Mouse (Mus musculus): ENCODE results near the gene Olfr684. TPM values are rescaled to one million over a fixed set of nuclear protein-coding genes. Genes with fewer than 3 reads are reported as not detected.
A peak's percentile ranks its signal among the peaks of the same experiment; 100 is the strongest.

The Olfr684 gene
- polyA plus RNA-seq (2015; fragmentation: Nextera tagmentation; extraction: Ambion mirVana), result not detected in 2 replicates

DNA sequence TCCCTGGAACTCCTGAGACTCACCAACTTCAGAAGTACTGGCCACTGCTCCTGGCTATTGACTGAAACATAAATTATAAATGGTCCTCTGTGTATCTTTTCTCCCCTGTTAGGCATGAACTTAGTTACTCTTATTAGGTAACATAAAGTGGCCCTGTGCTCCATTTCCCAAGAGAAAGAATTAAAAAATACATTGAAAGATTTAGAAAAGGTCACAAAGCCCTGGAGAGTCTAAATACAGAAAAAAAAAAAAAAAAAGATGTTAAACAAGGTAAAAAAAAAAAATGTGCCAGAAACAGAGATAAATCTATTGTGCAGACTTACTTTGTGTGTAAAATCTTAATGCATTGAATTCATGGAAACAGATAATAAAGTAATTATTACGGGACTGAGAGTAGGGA is at the start of gene Olfr684:
TSS of gene Olfr684 (minus strand) at position 101 of the 400 bp plus-strand sequence.
- Histone ChIP-seq H3K36me3 (ENCODE audit: control insufficient read depth, insufficient read depth, low read length) (no peaks in the 10 kb centered on the region), H3K27ac (replicated peaks) (no peak within 1 kb of the TSS), H3K9ac (ENCODE audit: low read length) (no peak within 1 kb of the TSS), H3K27me3 (ENCODE audit: control insufficient read depth, insufficient read depth, low read length) (no peaks in the 10 kb centered on the region), H3K4me2 (replicated peaks; ENCODE audit: low read depth) (no peak within 1 kb of the TSS), H3K4me3 (ENCODE audit: low read depth, low read length) (no peak within 1 kb of the TSS), H3K9me3 (ENCODE audit: control insufficient read depth, low read length) (no peaks in the 10 kb centered on the region), H3K4me1 (replicated peaks; ENCODE audit: control insufficient read depth, insufficient read depth) (no peaks in the 10 kb centered on the region)
- DNase-seq (ENCODE audit: low spot score), result no peak
- 50% methylated on average over 1 of the region's 1 CpGs for WGBS
- TF ChIP-seq CTCF (IDR thresholded peaks at IDR 0.05; ENCODE audit: low read depth) (no peak), EP300 (optimal IDR thresholded peaks at IDR 0.05) (no peak)
- ATAC-seq (ENCODE audit: low FRiP score, low TSS enrichment), result no peak

DNA sequence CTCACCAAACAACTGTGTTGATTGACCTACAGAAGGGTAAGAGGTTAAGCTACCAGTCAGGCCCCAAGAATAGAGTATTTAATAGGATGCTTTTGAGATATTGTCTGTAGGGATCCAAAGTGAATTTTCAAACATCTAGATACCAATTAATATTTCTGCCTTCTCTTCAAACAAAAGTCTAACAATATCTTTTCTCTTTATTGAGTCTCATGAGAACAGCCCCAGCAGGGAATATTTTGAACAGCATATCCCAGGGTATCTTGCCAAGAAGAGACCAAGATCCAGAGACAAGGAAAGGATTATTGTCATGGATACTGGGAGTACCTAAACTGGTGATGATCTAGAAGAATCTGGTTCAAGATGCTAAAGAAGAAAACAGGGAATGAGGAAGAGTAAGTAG is 43.9 kb upstream of the Olfr684 start, which contains the start of gene Olfr686:
TSS of gene Olfr686 (minus strand) at position 101 of the 400 bp plus-strand sequence.
- H3K27me3 ChIP-seq (ENCODE audit: control insufficient read depth, insufficient read depth, low read length), result no peaks in the 10 kb centered on the region
- no peak for ATAC-seq (ENCODE audit: low FRiP score, low TSS enrichment)
- H3K4me3 ChIP-seq (ENCODE audit: low read depth, low read length), result no peak within 1 kb of the TSS
- no peaks in the 10 kb centered on the region for H3K4me1 ChIP-seq (replicated peaks; ENCODE audit: control insufficient read depth, insufficient read depth)
- no peak for DNase-seq (ENCODE audit: low spot score)
- H3K9me3 ChIP-seq (ENCODE audit: control insufficient read depth, low read length), result no peaks in the 10 kb centered on the region
- H3K27ac ChIP-seq (replicated peaks), result no peak within 1 kb of the TSS
- no peaks in the 10 kb centered on the region for H3K36me3 ChIP-seq (ENCODE audit: control insufficient read depth, insufficient read depth, low read length)
- TF ChIP-seq EP300 (optimal IDR thresholded peaks at IDR 0.05), result no peak
- no peak for TF ChIP-seq CTCF (IDR thresholded peaks at IDR 0.05; ENCODE audit: low read depth)
- H3K9ac ChIP-seq (ENCODE audit: low read length), result no peak within 1 kb of the TSS
- H3K4me2 ChIP-seq (replicated peaks; ENCODE audit: low read depth), result no peak within 1 kb of the TSS

- Histone ChIP-seq H3K4me2 (replicated peaks; ENCODE audit: low read depth) (no peak within 1 kb of the TSS), H3K4me1 (replicated peaks; ENCODE audit: control insufficient read depth, insufficient read depth) (no peaks in the 10 kb centered on the region), H3K9me3 (ENCODE audit: control insufficient read depth, low read length) (no peaks in the 10 kb centered on the region), H3K9ac (ENCODE audit: low read length) (no peak within 1 kb of the TSS), H3K4me3 (ENCODE audit: low read depth, low read length) (no peak within 1 kb of the TSS), H3K27ac (replicated peaks) (no peak within 1 kb of the TSS), H3K36me3 (ENCODE audit: control insufficient read depth, insufficient read depth, low read length) (no peaks in the 10 kb centered on the region), H3K27me3 (ENCODE audit: control insufficient read depth, insufficient read depth, low read length) (no peaks in the 10 kb centered on the region)
- WGBS, result 83% methylated on average over 1 of the region's 1 CpGs
- DNase-seq (ENCODE audit: low spot score) (no peak), ATAC-seq (ENCODE audit: low FRiP score, low TSS enrichment) (no peak)
- TF ChIP-seq EP300 (optimal IDR thresholded peaks at IDR 0.05) (no peak), CTCF (IDR thresholded peaks at IDR 0.05; ENCODE audit: low read depth) (no peak)
Measured at GRCm38 (mm10) chr7:105185912-105186311, 22.5 kb upstream of the Olfr684 start, which contains the start of gene Olfr685. TSS of gene Olfr685 (minus strand) at chr7:105186012.

DNA sequence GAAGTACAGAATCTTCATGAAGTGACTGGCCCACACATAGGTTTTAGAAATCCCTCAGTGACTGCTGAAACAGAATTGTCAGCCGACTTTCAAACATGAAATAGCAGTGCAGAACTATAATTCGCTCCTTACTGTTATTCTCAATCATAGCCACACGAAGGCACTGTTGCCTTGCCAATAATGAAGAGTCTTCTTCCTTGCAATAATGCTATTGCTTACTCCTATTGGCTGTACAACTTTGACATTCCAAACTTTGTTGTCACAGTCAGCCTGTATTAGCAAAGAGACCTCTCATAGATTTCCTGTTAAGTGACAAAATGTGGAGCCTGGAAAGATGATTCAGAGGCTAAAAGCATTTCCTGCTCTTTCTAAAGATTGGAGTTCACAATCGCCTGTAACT is 7.3 kb upstream of the Olfr684 start:
- Histone ChIP-seq H3K9me3 (ENCODE audit: control insufficient read depth, low read length) (no peaks in the 10 kb centered on the region), H3K4me3 (ENCODE audit: low read depth, low read length) (no peak overlapping the region), H3K27ac (replicated peaks) (no peak overlapping the region), H3K27me3 (ENCODE audit: control insufficient read depth, insufficient read depth, low read length) (no peaks in the 10 kb centered on the region), H3K4me1 (replicated peaks; ENCODE audit: control insufficient read depth, insufficient read depth) (no peaks in the 10 kb centered on the region), H3K4me2 (replicated peaks; ENCODE audit: low read depth) (no peak overlapping the region), H3K36me3 (ENCODE audit: control insufficient read depth, insufficient read depth, low read length) (no peaks in the 10 kb centered on the region), H3K9ac (ENCODE audit: low read length) (no peak overlapping the region)
- ATAC-seq (ENCODE audit: low FRiP score, low TSS enrichment) (no peak), DNase-seq (ENCODE audit: low spot score) (no peak)
- 42% methylated on average over 4 of the region's 4 CpGs for WGBS
- TF ChIP-seq EP300 (optimal IDR thresholded peaks at IDR 0.05) (no peak), CTCF (IDR thresholded peaks at IDR 0.05; ENCODE audit: low read depth) (peak; percentile 75)

DNA sequence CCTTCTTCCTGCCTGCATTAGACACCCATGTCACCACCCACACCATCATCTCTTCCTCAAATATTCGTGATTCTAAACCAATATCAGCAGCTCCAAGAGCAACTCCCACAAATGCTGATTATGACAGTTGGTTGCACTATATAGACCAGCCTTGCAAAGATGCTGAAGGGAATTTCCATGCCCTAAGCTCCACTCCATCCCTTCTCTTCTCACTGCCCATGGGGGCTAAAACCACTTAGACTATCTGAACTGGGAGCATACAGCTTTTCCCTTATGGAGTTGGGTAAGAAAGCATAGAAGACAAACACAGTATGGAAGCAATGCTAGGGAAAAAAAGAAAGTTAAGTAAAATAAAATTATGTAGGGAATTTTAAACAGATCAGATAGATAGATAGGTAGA is 16.5 kb downstream of the Olfr684 start, which contains the start of gene Olfr683:
TSS of gene Olfr683 (minus strand) at position 101 of the 400 bp plus-strand sequence.
- no peak within 1 kb of the TSS for H3K4me2 ChIP-seq (replicated peaks; ENCODE audit: low read depth)
- H3K9me3 ChIP-seq (ENCODE audit: control insufficient read depth, low read length), result no peaks in the 10 kb centered on the region
- WGBS, result 52% methylated on average over 1 of the region's 1 CpGs
- no peaks in the 10 kb centered on the region for H3K4me1 ChIP-seq (replicated peaks; ENCODE audit: control insufficient read depth, insufficient read depth)
- DNase-seq (ENCODE audit: low spot score) (no peak), ATAC-seq (ENCODE audit: low FRiP score, low TSS enrichment) (no peak)
- H3K27ac ChIP-seq (replicated peaks), result no peak within 1 kb of the TSS
- no peaks in the 10 kb centered on the region for H3K36me3 ChIP-seq (ENCODE audit: control insufficient read depth, insufficient read depth, low read length)
- H3K4me3 ChIP-seq (ENCODE audit: low read depth, low read length), result no peak within 1 kb of the TSS
- H3K27me3 ChIP-seq (ENCODE audit: control insufficient read depth, insufficient read depth, low read length), result no peaks in the 10 kb centered on the region
- no peak for TF ChIP-seq EP300 (optimal IDR thresholded peaks at IDR 0.05)
- no peak for TF ChIP-seq CTCF (IDR thresholded peaks at IDR 0.05; ENCODE audit: low read depth)
- no peak within 1 kb of the TSS for H3K9ac ChIP-seq (ENCODE audit: low read length)

DNA sequence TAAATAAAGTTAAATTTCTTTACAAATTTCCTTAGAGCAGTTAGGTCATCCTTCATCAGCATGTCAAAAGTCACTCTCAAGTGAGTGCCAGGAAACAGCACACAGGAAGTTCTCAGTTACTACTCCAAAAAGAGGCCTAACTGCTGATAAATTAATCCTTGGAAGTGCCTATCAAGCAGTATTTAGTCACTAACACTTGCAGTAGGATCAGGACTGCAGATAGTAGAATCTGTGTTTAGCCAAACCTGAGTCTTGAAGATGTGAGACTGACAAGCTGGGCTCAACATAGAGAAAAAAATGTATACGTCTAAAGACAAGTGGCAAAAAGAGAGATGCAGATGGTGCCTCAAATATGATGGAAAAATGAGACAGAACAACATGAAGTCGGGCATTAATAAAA is 22.2 kb downstream of the Olfr684 start:
- H3K27ac ChIP-seq (replicated peaks), result no peak overlapping the region
- no peak for TF ChIP-seq CTCF (IDR thresholded peaks at IDR 0.05; ENCODE audit: low read depth)
- no peak for TF ChIP-seq EP300 (optimal IDR thresholded peaks at IDR 0.05)
- no peaks in the 10 kb centered on the region for H3K9me3 ChIP-seq (ENCODE audit: control insufficient read depth, low read length)
- H3K4me3 ChIP-seq (ENCODE audit: low read depth, low read length), result no peak overlapping the region
- 66% methylated on average over 2 of the region's 2 CpGs for WGBS
- H3K36me3 ChIP-seq (ENCODE audit: control insufficient read depth, insufficient read depth, low read length), result no peaks in the 10 kb centered on the region
- ATAC-seq (ENCODE audit: low FRiP score, low TSS enrichment) (no peak), DNase-seq (ENCODE audit: low spot score) (no peak)
- H3K4me1 ChIP-seq (replicated peaks; ENCODE audit: control insufficient read depth, insufficient read depth), result no peaks in the 10 kb centered on the region
- H3K27me3 ChIP-seq (ENCODE audit: control insufficient read depth, insufficient read depth, low read length), result no peaks in the 10 kb centered on the region
- H3K9ac ChIP-seq (ENCODE audit: low read length), result no peak overlapping the region
- no peak overlapping the region for H3K4me2 ChIP-seq (replicated peaks; ENCODE audit: low read depth)

Measured in stomach, postnatal 0 days (tissue).